Mouse (Mus musculus): ENCODE measurements around the gene Mn1.

GRCm38 (mm10) chr5:111396199-111396598 is 21.0 kb upstream of the Mn1 start:
- peak; percentile 54 for TF ChIP-seq CTCF (IDR thresholded peaks at IDR 0.05; ENCODE audit: low read depth)
- TF ChIP-seq EP300 (optimal IDR thresholded peaks at IDR 0.05), result no peak
